Mouse (Mus musculus) cortical plate, adult 2 months (tissue): ENCODE measurements at regions not wholly inside any gene's neighbourhood (a gene's known extent, or its start where the extent isn't known, plus 50 kb on each side); places are given as distances from the start of the nearest gene placed in this dataset.

Experiments
- CTCF ChIP-seq: fragments of 200-500 bp; IDR thresholded peaks from 2 replicates; pipeline ENCODE4 v1.5.1; 2011; ENCODE audit warnings: mild to moderate bottlenecking, control low read depth, low read length; ENCODE audit not compliant: insufficient read depth; ENCODE audit errors: extremely low read depth
- POLR2A ChIP-seq: fragments of 200-500 bp; IDR thresholded peaks from 2 replicates; pipeline ENCODE4 v1.6.1; 2011; ENCODE audit warnings: mild to moderate bottlenecking, low read length, control low read depth; ENCODE audit not compliant: insufficient read depth; ENCODE audit errors: extremely low read depth

DNA sequence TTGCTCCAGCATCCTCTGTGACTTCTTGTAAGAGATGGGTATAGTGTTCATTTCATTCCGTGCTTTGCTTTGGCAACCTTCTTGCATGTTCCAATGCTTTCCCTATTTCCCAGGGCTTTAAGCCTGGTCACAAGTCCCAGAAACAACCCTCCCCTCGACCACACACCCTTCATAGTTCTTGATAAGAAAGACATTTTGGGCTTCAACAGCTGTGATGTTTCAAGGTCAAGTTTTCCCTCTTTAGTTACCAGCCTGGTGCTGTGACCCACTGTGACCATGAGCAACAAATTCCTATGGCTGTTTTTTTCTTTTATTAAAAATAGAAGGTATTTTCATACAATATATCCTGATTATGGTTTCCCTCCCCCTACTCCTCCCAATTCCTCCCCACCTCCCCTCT lies 114.1 kb upstream of the Nfe2l3 start:
- TF ChIP-seq POLR2A (no peak), CTCF (no peak)
